Mouse (Mus musculus): ENCODE data around the gene Ccl1. TPM values are rescaled to one million over a fixed set of nuclear protein-coding genes. Genes with fewer than 3 reads are reported as not detected.

Ccl1 gene
- polyA plus RNA-seq, 1 experiment from 2014 or later, result not detected

DNA sequence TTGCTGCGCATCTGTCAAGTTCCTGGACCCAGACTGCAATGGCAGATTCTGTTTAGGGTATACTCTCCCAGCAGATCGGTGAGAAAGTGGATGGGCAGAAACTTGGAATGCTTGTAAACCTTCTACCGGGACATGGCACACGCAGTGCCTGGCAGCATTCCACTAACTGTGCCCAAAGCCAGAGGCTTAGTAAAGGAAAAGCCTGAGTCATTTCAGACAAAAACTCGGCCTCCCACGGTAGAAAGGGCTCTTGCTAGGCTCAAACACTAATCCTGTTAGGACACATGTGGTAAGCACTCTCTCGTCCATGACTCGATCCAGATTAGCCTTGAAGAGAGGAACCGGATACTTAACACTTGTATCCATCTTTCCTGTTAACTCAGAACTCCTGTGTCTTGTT lies 111.7 kb downstream of the Ccl1 start:
- 77% methylated on average over 9 of the region's 9 CpGs for WGBS
- no peak for ATAC-seq (replicated peaks; ENCODE audit: low FRiP score)
- H3K4me3 ChIP-seq (ENCODE audit: low read depth, low read length), result no peak overlapping the region
- no peaks in the 10 kb centered on the region for H3K9me3 ChIP-seq (ENCODE audit: control insufficient read depth, low read length)
- no peaks in the 10 kb centered on the region for H3K36me3 ChIP-seq (ENCODE audit: control insufficient read depth, insufficient read depth, low read length)
- no peaks in the 10 kb centered on the region for H3K4me1 ChIP-seq (replicated peaks; ENCODE audit: control insufficient read depth, insufficient read depth, low read length)
- no peaks in the 10 kb centered on the region for H3K27me3 ChIP-seq (replicated peaks; ENCODE audit: control insufficient read depth, insufficient read depth, low read length)
- H3K27ac ChIP-seq (ENCODE audit: low read depth, low read length), result no peak overlapping the region
- DNase-seq (ENCODE audit: low spot score), result no peak
- no peak overlapping the region for H3K4me2 ChIP-seq
- H3K9ac ChIP-seq (ENCODE audit: low read depth, low read length), result no peak overlapping the region

GRCm38 (mm10) chr11:82189782-82190563 lies 115.5 kb downstream of the Ccl1 start:
- DNase-seq (ENCODE audit: low spot score), result no peak
- WGBS, result 78% methylated on average over 13 of the region's 13 CpGs
- Histone ChIP-seq H3K27ac (ENCODE audit: low read depth, low read length) (no peak overlapping the region), H3K4me3 (ENCODE audit: low read depth, low read length) (no peak overlapping the region), H3K36me3 (ENCODE audit: control insufficient read depth, insufficient read depth, low read length) (no peaks in the 10 kb centered on the region), H3K4me1 (replicated peaks; ENCODE audit: control insufficient read depth, insufficient read depth, low read length) (no peaks in the 10 kb centered on the region), H3K27me3 (replicated peaks; ENCODE audit: control insufficient read depth, insufficient read depth, low read length) (no peaks in the 10 kb centered on the region), H3K4me2 (no peak overlapping the region), H3K9ac (ENCODE audit: low read depth, low read length) (no peak overlapping the region), H3K9me3 (ENCODE audit: control insufficient read depth, low read length) (no peaks in the 10 kb centered on the region)
- no peak for ATAC-seq (replicated peaks; ENCODE audit: low FRiP score)

GRCm38 (mm10) chr11:82185684-82186083 lies 119.8 kb downstream of the Ccl1 start:
- Histone ChIP-seq H3K4me2 (no peak overlapping the region), H3K9ac (ENCODE audit: low read depth, low read length) (no peak overlapping the region), H3K36me3 (ENCODE audit: control insufficient read depth, insufficient read depth, low read length) (no peaks in the 10 kb centered on the region), H3K4me3 (ENCODE audit: low read depth, low read length) (no peak overlapping the region), H3K4me1 (replicated peaks; ENCODE audit: control insufficient read depth, insufficient read depth, low read length) (no peaks in the 10 kb centered on the region), H3K27ac (ENCODE audit: low read depth, low read length) (no peak overlapping the region), H3K27me3 (replicated peaks; ENCODE audit: control insufficient read depth, insufficient read depth, low read length) (no peaks in the 10 kb centered on the region), H3K9me3 (ENCODE audit: control insufficient read depth, low read length) (no peaks in the 10 kb centered on the region)
- 67% methylated on average over 3 of the region's 3 CpGs for WGBS
- ATAC-seq (replicated peaks; ENCODE audit: low FRiP score) (no peak), DNase-seq (ENCODE audit: low spot score) (no peak)

GRCm38 (mm10) chr11:82183281-82183935 lies 122.1 kb downstream of the Ccl1 start:
- H3K27ac ChIP-seq (ENCODE audit: low read depth, low read length), result no peak overlapping the region
- DNase-seq (ENCODE audit: low spot score) (peak; percentile 22), ATAC-seq (replicated peaks; ENCODE audit: low FRiP score) (no peak)
- no peaks in the 10 kb centered on the region for H3K9me3 ChIP-seq (ENCODE audit: control insufficient read depth, low read length)
- H3K9ac ChIP-seq (ENCODE audit: low read depth, low read length), result no peak overlapping the region
- no peak overlapping the region for H3K4me3 ChIP-seq (ENCODE audit: low read depth, low read length)
- no peaks in the 10 kb centered on the region; the same call in 1 of the 2 replicates for H3K27me3 ChIP-seq (replicated peaks; ENCODE audit: control insufficient read depth, insufficient read depth, low read length)
- no peaks in the 10 kb centered on the region for H3K4me1 ChIP-seq (replicated peaks; ENCODE audit: control insufficient read depth, insufficient read depth, low read length)
- WGBS, result 43% methylated on average over 6 of the region's 6 CpGs
- no peaks in the 10 kb centered on the region for H3K36me3 ChIP-seq (ENCODE audit: control insufficient read depth, insufficient read depth, low read length)
- no peak overlapping the region for H3K4me2 ChIP-seq

- no peak overlapping the region for H3K27ac ChIP-seq (ENCODE audit: low read depth, low read length)
- H3K9ac ChIP-seq (ENCODE audit: low read depth, low read length), result no peak overlapping the region
- ATAC-seq (replicated peaks; ENCODE audit: low FRiP score) (no peak), DNase-seq (ENCODE audit: low spot score) (no peak)
- H3K9me3 ChIP-seq (ENCODE audit: control insufficient read depth, low read length), result no peaks in the 10 kb centered on the region
- 76% methylated on average over 6 of the region's 6 CpGs for whole genome bisulfite sequencing
- H3K27me3 ChIP-seq (replicated peaks; ENCODE audit: control insufficient read depth, insufficient read depth, low read length), result no peaks in the 10 kb centered on the region; the same call in 1 of the 2 replicates
- no peak overlapping the region for H3K4me2 ChIP-seq
- H3K36me3 ChIP-seq (ENCODE audit: control insufficient read depth, insufficient read depth, low read length), result no peaks in the 10 kb centered on the region
- no peaks in the 10 kb centered on the region for H3K4me1 ChIP-seq (replicated peaks; ENCODE audit: control insufficient read depth, insufficient read depth, low read length)
- no peak overlapping the region for H3K4me3 ChIP-seq (ENCODE audit: low read depth, low read length)
These were observed 123.1 kb downstream of the Ccl1 start for GRCm38 (mm10) chr11:82182401-82182800.

DNA sequence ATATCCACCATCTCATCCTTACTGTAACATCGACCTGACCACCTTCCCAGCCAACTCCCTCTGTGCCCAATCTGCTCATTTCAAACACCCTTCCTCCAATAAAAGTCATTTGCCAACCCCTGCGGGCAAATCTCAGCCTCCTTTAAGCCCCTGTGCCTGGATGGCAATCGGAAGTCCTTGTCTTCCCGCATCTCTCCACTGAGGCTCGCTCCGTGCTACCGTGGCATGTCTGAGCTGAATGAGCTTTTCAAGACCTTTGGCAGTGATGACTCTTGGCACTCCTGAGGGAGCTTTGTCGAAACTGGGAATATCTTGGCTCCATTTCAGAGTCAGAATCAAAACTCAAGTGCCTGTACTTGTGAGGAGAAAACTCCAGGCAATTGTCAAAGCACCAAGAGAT lies 124.2 kb downstream of the Ccl1 start:
- Histone ChIP-seq H3K9me3 (ENCODE audit: control insufficient read depth, low read length) (no peaks in the 10 kb centered on the region), H3K36me3 (ENCODE audit: control insufficient read depth, insufficient read depth, low read length) (no peaks in the 10 kb centered on the region), H3K4me1 (replicated peaks; ENCODE audit: control insufficient read depth, insufficient read depth, low read length) (no peaks in the 10 kb centered on the region), H3K4me2 (no peak overlapping the region), H3K9ac (ENCODE audit: low read depth, low read length) (no peak overlapping the region), H3K4me3 (ENCODE audit: low read depth, low read length) (no peak overlapping the region), H3K27me3 (replicated peaks; ENCODE audit: control insufficient read depth, insufficient read depth, low read length) (no peaks in the 10 kb centered on the region; the same call in 1 of the 2 replicates), H3K27ac (ENCODE audit: low read depth, low read length) (no peak overlapping the region)
- DNase-seq (ENCODE audit: low spot score) (no peak), ATAC-seq (replicated peaks; ENCODE audit: low FRiP score) (no peak)
- 80% methylated on average over 8 of the region's 8 CpGs for WGBS

GRCm38 (mm10) chr11:82178161-82178560 lies 127.3 kb downstream of the Ccl1 start:
- Histone ChIP-seq H3K4me1 (replicated peaks; ENCODE audit: control insufficient read depth, insufficient read depth, low read length) (no peaks in the 10 kb centered on the region), H3K27ac (ENCODE audit: low read depth, low read length) (no peak overlapping the region), H3K4me2 (no peak overlapping the region), H3K4me3 (ENCODE audit: low read depth, low read length) (no peak overlapping the region), H3K27me3 (replicated peaks; ENCODE audit: control insufficient read depth, insufficient read depth, low read length) (no peaks in the 10 kb centered on the region; the same call in 1 of the 2 replicates), H3K36me3 (ENCODE audit: control insufficient read depth, insufficient read depth, low read length) (no peaks in the 10 kb centered on the region), H3K9me3 (ENCODE audit: control insufficient read depth, low read length) (no peaks in the 10 kb centered on the region), H3K9ac (ENCODE audit: low read depth, low read length) (no peak overlapping the region)
- DNase-seq (ENCODE audit: low spot score) (no peak), ATAC-seq (replicated peaks; ENCODE audit: low FRiP score) (no peak)
- 70% methylated on average over 5 of the region's 5 CpGs for WGBS

DNA sequence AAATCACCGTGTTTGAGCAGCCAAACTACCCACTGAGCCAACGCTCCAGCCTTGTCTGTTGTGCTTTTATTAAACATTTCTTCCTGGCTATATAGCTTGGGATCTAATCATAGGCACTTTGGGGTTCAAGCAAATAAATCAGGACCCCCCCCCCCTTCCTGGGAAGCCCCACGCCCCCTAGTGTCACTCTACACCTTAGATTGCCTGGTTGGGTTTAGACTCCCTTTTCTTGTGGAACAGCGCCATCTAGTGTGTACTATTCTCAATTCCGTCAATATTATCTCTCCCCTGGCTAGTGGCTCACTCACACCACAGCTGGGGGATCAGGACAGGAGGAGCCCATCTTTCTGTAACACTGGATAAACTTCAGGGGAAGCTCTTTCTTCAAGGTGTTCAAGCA lies 127.8 kb downstream of the Ccl1 start:
- H3K9ac ChIP-seq (ENCODE audit: low read depth, low read length), result no peak overlapping the region
- DNase-seq (ENCODE audit: low spot score) (no peak), ATAC-seq (replicated peaks; ENCODE audit: low FRiP score) (no peak)
- no peaks in the 10 kb centered on the region for H3K4me1 ChIP-seq (replicated peaks; ENCODE audit: control insufficient read depth, insufficient read depth, low read length)
- H3K27ac ChIP-seq (ENCODE audit: low read depth, low read length), result no peak overlapping the region
- H3K4me3 ChIP-seq (ENCODE audit: low read depth, low read length), result no peak overlapping the region
- 26% methylated on average over 5 of the region's 5 CpGs for WGBS
- no peaks in the 10 kb centered on the region for H3K9me3 ChIP-seq (ENCODE audit: control insufficient read depth, low read length)
- H3K27me3 ChIP-seq (replicated peaks; ENCODE audit: control insufficient read depth, insufficient read depth, low read length), result no peaks in the 10 kb centered on the region; the same call in 1 of the 2 replicates
- H3K4me2 ChIP-seq, result no peak overlapping the region
- H3K36me3 ChIP-seq (ENCODE audit: control insufficient read depth, insufficient read depth, low read length), result no peaks in the 10 kb centered on the region

GRCm38 (mm10) chr11:82174794-82175193 lies 130.7 kb downstream of the Ccl1 start:
- Histone ChIP-seq H3K4me3 (ENCODE audit: low read depth, low read length) (no peak overlapping the region), H3K27me3 (replicated peaks; ENCODE audit: control insufficient read depth, insufficient read depth, low read length) (no peaks in the 10 kb centered on the region), H3K9me3 (ENCODE audit: control insufficient read depth, low read length) (no peaks in the 10 kb centered on the region), H3K27ac (ENCODE audit: low read depth, low read length) (no peak overlapping the region), H3K36me3 (ENCODE audit: control insufficient read depth, insufficient read depth, low read length) (no peaks in the 10 kb centered on the region), H3K4me2 (no peak overlapping the region), H3K4me1 (replicated peaks; ENCODE audit: control insufficient read depth, insufficient read depth, low read length) (no peaks in the 10 kb centered on the region), H3K9ac (ENCODE audit: low read depth, low read length) (no peak overlapping the region)
- 24% methylated on average over 3 of the region's 3 CpGs for WGBS
- no peak for DNase-seq (ENCODE audit: low spot score)
- ATAC-seq (replicated peaks; ENCODE audit: low FRiP score), result peak; percentile 36; the same call in 1 of the 2 replicates

All from liver, embryonic 11.5 days (tissue).